In genomic region chr16:62676815-62677214, GRCm38 (mm10) we compare ENCODE assay signal across 21 mouse cellular contexts.
DNase-seq lines count a peak whose midpoint lies in the region; ATAC-seq and TF ChIP-seq lines count a peak whose summit lies in the region.
"Had no signal": no experiment of that assay in that cellular context is flagged by ENCODE, and none has a peak within 500 bp of the region (broad histone marks: within the 10 kb centered on the region; RNA-seq: fewer than 3 reads in every experiment).

No protein-coding gene starts in this region.

- 0 out of 2 replicates have a peak overlapping the region, but pooled peaks have one; percentile 12 for H3K4me2 ChIP-seq in hindbrain, embryonic 16.5 days (ENCODE audit: low read length)
- H3K4me2 ChIP-seq in hindbrain, embryonic 12.5 days (replicated peaks): no peak overlapping the region
- no peak overlapping the region for H3K4me2 ChIP-seq in forebrain, embryonic 12.5 days
- no peak overlapping the region for H3K4me2 ChIP-seq in midbrain, embryonic 14.5 days (ENCODE audit: low read length)
- H3K4me2 ChIP-seq: embryonic facial prominence, embryonic 15.5 days; heart, embryonic 12.5 days; kidney, embryonic 15.5 days; limb, embryonic 15.5 days had no signal

- no peak overlapping the region for H3K27ac ChIP-seq in hindbrain, embryonic 16.5 days (ENCODE audit: low read depth, low read length)
- no peak overlapping the region for H3K27ac ChIP-seq in hindbrain, embryonic 12.5 days
- no peak overlapping the region for H3K27ac ChIP-seq in forebrain, embryonic 12.5 days
- H3K27ac ChIP-seq in midbrain, embryonic 14.5 days (replicated peaks; ENCODE audit: low read depth, low read length): no peak overlapping the region
- H3K27ac ChIP-seq: embryonic facial prominence, embryonic 15.5 days; kidney, embryonic 15.5 days; limb, embryonic 15.5 days; liver, embryonic 14.5 days had no signal

- TF ChIP-seq POLR2A in brain, embryonic 14.5 days (IDR thresholded peaks at IDR 0.05; ENCODE audit: borderline replicate concordance, extremely low read depth, insufficient read depth, insufficient read length, poor library complexity, severe bottlenecking): no peak

- H3K27me3 ChIP-seq in hindbrain, embryonic 16.5 days (replicated peaks; ENCODE audit: control insufficient read depth, insufficient read depth, low read length): no peaks in the 10 kb centered on the region
- H3K27me3 ChIP-seq in hindbrain, embryonic 12.5 days: no peaks in the 10 kb centered on the region
- H3K27me3 ChIP-seq in forebrain, embryonic 12.5 days: no peaks in the 10 kb centered on the region
- H3K27me3 ChIP-seq in midbrain, embryonic 14.5 days (ENCODE audit: control insufficient read depth, insufficient read depth, low read length): no peaks in the 10 kb centered on the region
- H3K27me3 ChIP-seq: embryonic facial prominence, embryonic 15.5 days; heart, embryonic 12.5 days; kidney, embryonic 15.5 days; limb, embryonic 15.5 days had no signal

- no peak overlapping the region for H3K4me3 ChIP-seq in hindbrain, embryonic 16.5 days (ENCODE audit: low read length)
- H3K4me3 ChIP-seq in hindbrain, embryonic 12.5 days: no peak overlapping the region
- H3K4me3 ChIP-seq in forebrain, embryonic 12.5 days (replicated peaks): no peak overlapping the region
- H3K4me3 ChIP-seq in midbrain, embryonic 14.5 days (replicated peaks; ENCODE audit: low read depth, low read length): no peak overlapping the region
- H3K4me3 ChIP-seq: embryonic facial prominence, embryonic 15.5 days; heart, embryonic 12.5 days; kidney, embryonic 15.5 days; limb, embryonic 15.5 days had no signal

- no peak for TF ChIP-seq CTCF in brain, embryonic 14.5 days (IDR thresholded peaks at IDR 0.05; ENCODE audit: borderline replicate concordance, extremely low read depth, insufficient read depth, insufficient read length)

- no peaks in the 10 kb centered on the region for H3K4me1 ChIP-seq in hindbrain, embryonic 16.5 days (ENCODE audit: control insufficient read depth, insufficient read depth, low read depth, low read length)
- no peaks in the 10 kb centered on the region for H3K4me1 ChIP-seq in hindbrain, embryonic 12.5 days
- H3K4me1 ChIP-seq in forebrain, embryonic 12.5 days: no peaks in the 10 kb centered on the region
- H3K4me1 ChIP-seq in midbrain, embryonic 14.5 days (ENCODE audit: control insufficient read depth, insufficient read depth, low read length): no peaks in the 10 kb centered on the region
- H3K4me1 ChIP-seq: embryonic facial prominence, embryonic 15.5 days; heart, embryonic 12.5 days; kidney, embryonic 15.5 days; limb, embryonic 15.5 days had no signal

- peak; percentile 90; the same call in 1 of the 2 replicates for ATAC-seq in hindbrain, embryonic 16.5 days
- no peak for ATAC-seq in hindbrain, embryonic 12.5 days (ENCODE audit: low FRiP score)
- ATAC-seq in forebrain, embryonic 12.5 days (ENCODE audit: low FRiP score): peak; percentile 72; the same call in 1 of the 2 replicates
- no peak for ATAC-seq in midbrain, embryonic 14.5 days (ENCODE audit: low FRiP score, low TSS enrichment)
- ATAC-seq: lung, postnatal 0 days had no signal

- 47% methylated on average over 6 of the region's 6 CpGs for WGBS in hindbrain, embryonic 16.5 days
- WGBS in hindbrain, embryonic 12.5 days: 83% methylated on average over 6 of the region's 6 CpGs
- 60% methylated on average over 6 of the region's 6 CpGs for WGBS in forebrain, embryonic 12.5 days
- 63% methylated on average over 6 of the region's 6 CpGs for WGBS in midbrain, embryonic 14.5 days

- H3K9ac ChIP-seq in hindbrain, embryonic 16.5 days (ENCODE audit: low read depth, low read length): no peak overlapping the region
- no peak overlapping the region for H3K9ac ChIP-seq in hindbrain, embryonic 12.5 days
- H3K9ac ChIP-seq in forebrain, embryonic 12.5 days: no peak overlapping the region
- H3K9ac ChIP-seq in midbrain, embryonic 14.5 days (replicated peaks; ENCODE audit: low read length): no peak overlapping the region
- H3K9ac ChIP-seq: embryonic facial prominence, embryonic 15.5 days; heart, embryonic 12.5 days; kidney, embryonic 15.5 days; limb, embryonic 15.5 days; liver, embryonic 14.5 days had no signal

- no peaks in the 10 kb centered on the region for H3K36me3 ChIP-seq in hindbrain, embryonic 16.5 days (ENCODE audit: control insufficient read depth, insufficient read depth, low read length)
- no peaks in the 10 kb centered on the region for H3K36me3 ChIP-seq in hindbrain, embryonic 12.5 days
- H3K36me3 ChIP-seq in forebrain, embryonic 12.5 days (replicated peaks): no peaks in the 10 kb centered on the region
- H3K36me3 ChIP-seq in midbrain, embryonic 14.5 days (ENCODE audit: control insufficient read depth, insufficient read depth, low read length): no peaks in the 10 kb centered on the region
- H3K36me3 ChIP-seq: embryonic facial prominence, embryonic 15.5 days; heart, embryonic 12.5 days; kidney, embryonic 15.5 days; limb, embryonic 15.5 days had no signal

- peak; percentile 92 for DNase-seq in brain, embryonic 14.5 days (ENCODE audit: low read depth)
- peak; percentile 41 for DNase-seq in midbrain, embryonic 14.5 days
- DNase-seq in heart, adult 18-20 months: no peak
- DNase-seq in c-Kit-positive CD71-positive TER-119-positive erythroid progenitor cells, embryonic 14.5 days (ENCODE audit: low spot score): no peak
- DNase-seq: adrenal gland, adult 2 months; cerebellum, adult 2 months; gastrocnemius, postnatal 14 days; heart, adult 11 months; heart, postnatal 10 days; kidney, adult 11 months; kidney, postnatal 4 days; layer of hippocampus, adult 9-11 months had no signal

- no peaks in the 10 kb centered on the region for H3K9me3 ChIP-seq in hindbrain, embryonic 16.5 days (ENCODE audit: control insufficient read depth, low read length)
- no peaks in the 10 kb centered on the region for H3K9me3 ChIP-seq in hindbrain, embryonic 12.5 days (replicated peaks)
- no peaks in the 10 kb centered on the region for H3K9me3 ChIP-seq in forebrain, embryonic 12.5 days
- H3K9me3 ChIP-seq in midbrain, embryonic 14.5 days (ENCODE audit: control insufficient read depth, low read length): no peaks in the 10 kb centered on the region
- H3K9me3 ChIP-seq: embryonic facial prominence, embryonic 15.5 days; heart, embryonic 12.5 days; kidney, embryonic 15.5 days; limb, embryonic 15.5 days had no signal

Comparison
In these comparisons a context has a peak if more than half of its experiments do, and no peak if none do; other contexts are left out.
1. ATAC-seq: peak in hindbrain, embryonic 16.5 days (single experiment) and forebrain, embryonic 12.5 days (single experiment); none in hindbrain, embryonic 12.5 days (single experiment) and midbrain, embryonic 14.5 days (single experiment).
2. DNase-seq: peak in brain, embryonic 14.5 days (single experiment) and midbrain, embryonic 14.5 days (single experiment); none in heart, adult 18-20 months (0 of 2) and c-Kit-positive CD71-positive TER-119-positive erythroid progenitor cells, embryonic 14.5 days (single experiment).